Mouse (Mus musculus) kidney, postnatal 14 days (tissue): Measurements from ENCODE around the gene Gabarapl1.
"Not testable (repeated sequence)": the region's sequence is repeated elsewhere in the genome, so short reads cannot be mapped to it uniquely, and the experiment has no call there.

Source experiments
- DNase-seq: peaks from one replicate; pipeline ENCODE4 v3.0.0; 2022; ENCODE audit warnings: mixed read lengths

Gabarapl1 gene

DNA sequence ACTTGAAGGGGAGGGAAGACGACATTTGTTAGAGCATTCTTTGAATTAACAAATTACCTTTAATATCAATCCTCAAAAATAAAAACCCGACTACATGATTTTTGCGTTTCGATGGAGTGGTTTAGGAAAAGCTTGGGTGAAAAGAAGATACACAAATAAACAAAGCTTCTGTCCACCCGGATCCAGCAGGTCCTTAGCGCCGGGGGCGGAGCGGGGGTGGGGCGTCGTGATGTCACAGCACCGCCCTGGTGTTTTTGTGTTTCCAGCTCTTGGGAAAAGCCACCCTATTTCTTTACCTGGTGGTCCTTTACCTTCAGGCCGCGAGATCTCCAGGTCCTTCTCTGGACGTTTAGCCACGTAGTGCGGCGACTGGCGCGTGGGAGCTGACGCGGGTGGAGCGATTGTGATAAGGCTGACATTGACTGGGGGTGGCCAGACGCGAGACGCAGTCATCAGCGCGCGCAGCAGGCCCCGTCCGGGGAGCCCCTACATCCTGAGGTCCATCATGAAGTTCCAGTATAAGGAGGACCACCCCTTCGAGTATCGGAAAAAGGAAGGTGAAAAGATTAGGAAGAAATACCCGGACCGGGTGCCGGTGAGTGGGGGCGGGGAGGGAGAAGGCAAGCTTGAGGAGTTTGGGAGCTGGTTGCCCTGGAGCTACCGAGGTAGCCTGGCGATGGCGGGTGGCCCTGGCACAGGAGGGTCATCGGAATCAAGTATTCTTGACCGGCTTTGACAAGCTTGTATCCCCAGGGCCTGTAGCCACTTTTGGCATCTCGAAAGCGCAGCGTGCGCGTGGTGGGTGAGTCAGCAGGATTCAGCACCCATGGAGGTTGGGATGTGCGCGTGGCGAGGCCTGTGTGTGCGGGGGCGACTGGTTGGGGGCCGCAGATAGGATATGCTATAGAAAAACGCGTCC, at the start of gene Gabarapl1:
Gene Gabarapl1 (plus strand): TSS at position 219 of the 919 bp plus-strand sequence.
- DNase-seq: peak; percentile 92

DNA sequence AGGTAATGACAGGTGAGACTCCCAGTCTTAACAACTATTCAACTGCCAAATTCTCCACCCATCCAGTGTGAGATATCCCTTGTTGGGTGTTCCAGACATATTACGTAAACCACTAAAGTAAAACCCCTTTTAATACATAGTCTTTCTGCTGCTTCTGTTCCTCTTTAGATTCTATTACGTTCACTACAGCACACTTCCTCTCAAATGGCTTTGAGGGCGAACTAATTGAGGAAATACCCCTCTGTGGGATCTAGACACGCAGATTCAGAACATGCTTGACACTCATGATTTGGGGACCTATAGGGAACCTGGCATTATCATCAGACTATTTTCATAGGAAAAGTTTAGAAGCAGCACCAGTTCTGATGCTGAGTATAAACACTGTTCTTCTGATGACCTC, 38.0 kb upstream of the Gabarapl1 start:
- no peak for DNase-seq

DNA sequence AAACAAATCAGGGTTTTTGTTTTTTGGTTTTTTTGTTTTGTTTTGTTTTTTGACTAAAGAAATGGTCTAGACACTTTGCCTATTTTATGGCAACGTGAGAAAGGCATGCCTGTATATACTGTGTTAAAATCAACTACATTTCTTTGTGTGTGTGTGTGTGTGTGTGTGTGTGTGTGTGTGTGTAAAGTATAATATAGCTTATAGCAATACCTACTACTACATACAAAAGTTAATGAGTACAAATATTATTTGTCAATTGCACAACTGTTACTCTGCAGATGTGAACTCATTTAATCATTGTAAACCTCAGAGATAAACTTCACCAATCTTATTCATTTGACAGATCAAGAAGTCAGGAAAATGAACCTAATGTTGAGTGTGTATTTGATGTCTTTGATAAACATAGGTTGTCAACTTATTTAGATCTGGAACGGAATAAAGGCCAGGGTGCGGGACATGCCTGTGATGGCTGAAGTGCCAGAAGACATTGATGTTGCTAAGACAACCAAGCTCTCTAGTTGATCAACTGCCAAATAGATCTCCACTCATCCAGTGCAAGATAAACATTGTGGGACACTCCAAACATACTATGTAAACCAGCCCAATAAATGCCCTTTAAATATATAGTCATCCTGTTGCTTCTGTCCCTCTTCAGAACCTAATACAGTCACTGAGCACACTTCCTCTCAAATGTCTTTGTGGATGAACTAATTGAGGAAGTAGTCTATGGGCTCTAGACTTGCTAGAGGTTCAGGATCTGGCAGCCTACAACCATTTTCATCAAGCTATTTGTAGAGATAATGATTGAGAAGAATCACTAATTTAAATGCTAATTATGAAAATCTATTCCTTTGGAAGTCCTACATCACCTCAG, 35.4 kb upstream of the Gabarapl1 start:
- DNase-seq: no peak

GRCm38 (mm10) chr6:129499516-129499915, 33.4 kb upstream of the Gabarapl1 start:
- DNase-seq: not testable (repeated sequence)

- DNase-seq: no peak
Measured at GRCm38 (mm10) chr6:129503471-129503870, 29.5 kb upstream of the Gabarapl1 start.

- no peak for DNase-seq
Measured at GRCm38 (mm10) chr6:129507024-129507423, 25.9 kb upstream of the Gabarapl1 start, which contains the start of gene Olr1. Olr1 (minus strand) TSS chr6:129507165.

GRCm38 (mm10) chr6:129510120-129510911, 22.6 kb upstream of the Gabarapl1 start:
- DNase-seq: peak; percentile 64

DNA sequence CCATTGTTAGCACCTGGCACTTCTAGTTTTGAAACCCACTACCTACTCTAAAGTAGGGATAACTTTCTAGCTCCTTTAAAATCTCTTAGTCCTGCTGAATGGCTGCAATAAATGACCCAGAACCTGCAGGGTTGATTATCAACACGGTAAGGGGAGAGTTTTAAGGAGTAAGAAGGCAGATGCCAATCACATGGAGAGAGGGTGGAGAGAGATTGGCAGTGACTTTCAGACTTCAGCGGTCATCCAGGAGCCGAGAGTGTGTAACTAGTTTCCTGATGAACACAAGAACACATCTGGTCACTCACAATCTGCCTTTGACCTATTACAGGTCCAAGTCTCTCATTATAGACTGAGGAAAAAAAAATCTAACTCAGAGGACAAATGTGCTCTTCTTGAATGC, 20.6 kb upstream of the Gabarapl1 start, which contains the start of gene Tmem52b:
Gene Tmem52b (plus strand): TSS at position 189 of the 400 bp plus-strand sequence.
- DNase-seq: peak; percentile 53

GRCm38 (mm10) chr6:129512868-129513267, 20.1 kb upstream of the Gabarapl1 start:
- peak; percentile 20 for DNase-seq

DNA sequence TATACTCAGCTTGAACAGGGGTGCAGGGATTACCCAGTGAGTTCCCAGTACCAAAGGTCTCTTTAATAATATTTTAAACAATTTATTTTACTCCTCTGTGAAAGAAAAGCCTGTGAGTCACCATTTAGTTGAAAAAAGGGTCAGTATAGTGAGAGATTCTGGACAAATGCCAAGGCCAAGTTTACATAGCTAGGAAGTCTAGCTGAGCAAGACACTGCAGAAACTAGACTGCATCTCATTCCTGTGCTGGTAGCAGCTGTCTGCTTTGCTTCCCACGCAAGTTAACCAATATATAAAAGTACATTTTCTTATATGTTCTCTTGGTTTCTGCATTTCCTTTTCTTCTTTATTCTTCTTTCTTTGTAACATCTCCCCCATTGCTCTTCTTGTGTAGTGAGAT, 19.6 kb upstream of the Gabarapl1 start:
- DNase-seq: peak; percentile 39

DNA sequence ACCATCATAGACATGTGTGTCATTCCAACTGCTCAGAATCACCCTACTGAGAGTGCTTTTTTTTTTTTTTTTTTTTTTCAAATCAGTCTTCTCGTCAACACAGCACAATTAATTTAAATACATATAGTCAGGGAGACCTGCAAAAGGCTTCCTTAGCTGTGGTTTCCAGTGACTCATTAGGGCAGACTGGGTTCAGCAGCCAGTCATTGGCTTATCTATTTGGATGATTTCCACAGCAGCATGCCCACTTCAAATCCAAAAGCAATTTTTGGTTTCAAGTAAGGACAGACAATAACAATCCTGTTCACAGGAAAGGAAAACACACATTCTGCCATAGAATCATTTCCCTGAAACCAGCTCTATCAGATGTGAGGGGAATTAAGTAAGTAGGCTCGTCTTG, 18.6 kb upstream of the Gabarapl1 start:
- DNase-seq: no peak

- DNase-seq: no peak
Measured at GRCm38 (mm10) chr6:129515068-129515467, 17.9 kb upstream of the Gabarapl1 start.

DNA sequence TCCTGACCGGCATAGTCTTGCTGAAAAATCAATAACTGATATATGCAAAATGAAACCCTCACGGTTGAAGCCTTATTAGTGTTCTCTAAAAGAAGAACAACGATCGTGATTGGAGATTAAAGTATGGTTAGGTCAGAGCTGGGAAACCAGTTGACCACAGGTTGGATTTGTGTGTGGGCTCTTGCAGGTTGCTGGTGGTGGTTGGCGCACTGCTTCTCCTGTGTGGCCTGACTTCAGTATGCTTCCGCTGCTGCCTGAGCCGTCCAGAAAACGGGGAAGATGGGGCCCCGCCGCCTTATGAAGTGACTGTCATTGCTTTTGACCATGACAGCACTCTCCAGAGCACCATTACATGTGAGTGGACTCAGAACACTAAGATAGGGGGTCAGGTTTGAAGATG, 16.6 kb upstream of the Gabarapl1 start:
- DNase-seq: no peak

DNA sequence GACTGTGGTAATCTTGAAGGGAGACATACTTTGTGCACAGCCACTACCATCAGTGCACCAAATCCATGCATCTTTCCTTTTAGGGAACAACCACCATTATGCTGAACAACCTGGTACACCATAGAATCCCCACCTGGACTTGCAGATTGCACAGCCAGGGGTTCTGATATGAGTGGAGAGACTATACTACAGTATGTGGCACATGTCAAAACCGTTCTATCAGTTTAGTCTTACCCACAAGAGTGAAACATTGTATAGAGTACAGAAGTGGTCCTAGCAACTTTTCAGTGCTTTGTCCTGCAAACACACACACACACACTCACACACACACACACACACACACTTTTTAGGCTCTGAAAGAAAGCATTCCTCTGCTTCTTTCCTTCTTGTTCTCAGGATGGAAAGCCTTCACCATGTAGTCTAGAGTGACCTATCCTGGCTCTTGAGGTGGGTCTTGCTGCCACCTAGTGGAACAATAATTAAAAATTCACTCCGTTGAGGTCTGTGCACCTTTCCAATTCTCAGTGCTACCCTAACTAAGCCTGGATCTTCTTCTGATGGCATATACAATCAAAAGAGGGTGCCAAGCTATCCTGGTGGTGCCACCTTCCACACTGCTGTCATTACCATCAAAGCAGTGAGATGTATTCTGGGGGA, 15.1 kb upstream of the Gabarapl1 start:
- peak; percentile 73 for DNase-seq

DNA sequence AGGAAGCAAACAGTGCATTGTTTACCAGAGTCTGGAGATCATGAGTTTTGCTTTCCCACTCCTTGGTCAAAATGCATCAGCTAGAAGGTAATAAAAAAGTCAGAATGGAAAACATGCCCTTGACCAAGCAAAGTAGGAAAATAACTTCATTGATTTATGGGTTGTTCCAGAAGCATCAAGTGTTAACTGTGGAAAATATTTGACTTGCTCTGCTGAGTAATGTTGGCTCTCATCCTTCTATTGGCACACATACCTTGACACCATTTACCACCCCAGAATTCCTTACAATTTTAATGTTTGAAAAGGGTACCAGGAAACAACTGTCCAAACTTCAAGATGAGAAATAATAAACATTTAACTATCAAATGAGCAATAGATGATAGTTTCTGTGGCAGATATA, 6.9 kb upstream of the Gabarapl1 start:
- DNase-seq: no peak

DNA sequence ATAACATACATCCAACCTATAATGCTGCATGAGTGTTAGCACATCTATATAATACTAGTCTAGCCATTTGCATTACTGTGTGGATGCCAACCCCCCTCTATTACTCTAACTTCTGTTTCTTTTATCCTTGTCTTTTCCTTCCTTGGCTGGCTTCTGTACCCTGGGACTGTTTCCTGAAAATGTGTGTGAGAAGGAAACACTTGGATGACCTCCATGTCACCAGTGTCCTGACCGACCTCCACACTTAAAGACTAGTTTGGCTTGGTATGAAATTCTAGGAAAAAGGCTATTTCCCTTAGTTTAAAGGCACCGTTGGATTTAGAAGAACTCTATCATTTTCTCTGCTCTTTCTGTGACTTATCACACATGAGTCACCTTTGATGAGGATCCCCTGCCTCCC, 5.5 kb upstream of the Gabarapl1 start:
- no peak for DNase-seq

DNA sequence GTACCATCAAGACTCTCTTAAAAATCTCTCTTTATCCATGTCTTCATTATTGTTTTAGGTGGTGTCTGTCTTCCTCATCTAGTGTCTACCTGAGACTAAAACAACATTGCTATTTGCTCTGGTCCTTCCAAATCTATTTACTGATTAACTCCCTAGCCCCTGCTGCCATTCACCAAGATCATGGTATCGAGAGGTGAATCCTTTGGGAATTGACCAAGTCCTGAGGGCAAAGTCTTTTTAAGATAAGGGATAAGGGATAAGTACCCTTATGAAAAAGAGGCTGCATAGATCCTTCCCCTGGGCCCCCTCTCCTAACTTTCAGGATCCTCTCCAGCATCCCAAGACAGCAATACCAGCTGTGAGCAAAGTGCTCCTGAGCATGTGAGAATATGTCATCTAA, 3.4 kb upstream of the Gabarapl1 start:
- no peak for DNase-seq

- DNase-seq: peak; percentile 67
Measured at GRCm38 (mm10) chr6:129530261-129530660, 2.7 kb upstream of the Gabarapl1 start.

GRCm38 (mm10) chr6:129532556-129532941, 411 bp upstream of the Gabarapl1 start:
- peak; percentile 95 for DNase-seq

DNA sequence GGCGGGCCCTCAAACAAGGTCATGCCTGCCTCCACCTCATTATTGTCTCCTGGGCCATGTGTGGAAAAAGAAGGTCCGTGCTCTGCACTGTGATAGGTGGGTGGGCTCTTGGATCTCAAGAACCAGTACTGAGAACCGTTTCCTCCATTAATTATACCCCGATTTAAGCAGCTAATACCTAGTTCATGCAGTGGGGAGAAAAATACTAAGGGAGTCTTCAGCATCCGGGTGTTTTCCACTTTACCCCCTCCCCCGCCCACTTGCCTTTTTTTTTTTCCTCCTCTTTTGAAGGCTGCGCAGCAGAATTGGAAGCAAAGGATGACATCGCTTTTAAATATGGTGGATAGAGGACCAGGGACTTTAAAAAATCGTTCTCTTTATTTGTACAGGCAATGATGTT, 1.1 kb downstream of the Gabarapl1 start:
- DNase-seq: no peak

DNA sequence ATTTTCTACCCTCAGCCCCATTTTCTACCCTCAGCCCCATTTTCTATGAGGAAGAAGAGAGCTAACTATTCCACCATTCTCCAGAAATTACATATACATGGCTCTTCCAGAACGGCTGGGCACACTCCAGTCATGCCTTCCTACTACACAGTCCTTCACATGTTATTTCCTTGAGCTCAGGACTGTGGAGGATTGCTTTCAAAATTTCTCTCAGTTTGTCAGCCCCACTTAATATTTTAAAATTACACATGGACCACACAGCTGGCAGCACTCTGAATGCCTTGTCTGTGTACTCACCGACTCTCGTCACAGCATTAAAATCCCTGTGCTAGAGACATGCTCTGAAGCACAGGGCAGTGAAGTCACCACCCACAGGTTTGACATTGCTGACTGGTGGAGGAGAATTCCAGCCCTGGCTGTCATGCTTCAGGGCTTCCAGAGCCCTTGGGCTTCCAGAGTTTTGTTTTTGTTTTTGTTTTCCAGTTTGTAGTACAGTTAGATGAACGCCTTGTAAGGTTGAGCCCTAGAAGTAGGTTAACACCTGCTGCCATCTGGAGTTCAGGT, 1.7 kb downstream of the Gabarapl1 start:
- DNase-seq: peak; percentile 59

DNA sequence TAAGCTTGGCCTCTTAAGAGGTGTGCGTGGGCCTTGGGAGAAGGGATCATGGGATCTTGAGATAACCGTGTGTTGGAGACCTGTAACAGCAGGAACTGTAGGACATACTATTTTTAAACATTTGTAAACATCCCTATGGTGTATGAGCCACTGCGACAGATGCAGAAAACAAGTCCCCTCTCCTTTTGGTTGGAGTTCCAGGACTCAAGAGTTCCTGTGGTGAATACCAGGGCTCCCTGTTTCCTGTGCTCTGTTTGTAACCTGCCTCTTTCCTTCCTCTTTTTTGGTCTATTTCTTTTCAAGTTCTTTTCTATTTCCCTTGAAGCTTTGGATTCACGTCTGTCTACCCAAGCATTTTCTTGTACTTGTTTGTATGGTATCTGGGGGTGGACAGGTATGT, 2.8 kb downstream of the Gabarapl1 start:
- DNase-seq: no peak
